Mouse (Mus musculus) ovary, postnatal 36 days (tissue): ENCODE measurements at regions not wholly inside any gene's neighbourhood (a gene's known extent, or its start where the extent isn't known, plus 50 kb on each side); places are given as distances from the start of the nearest gene placed in this dataset.

Experiments
- DNase-seq: peaks from one replicate; pipeline ENCODE4 v3.0.0; 2022; ENCODE audit warnings: low spot score, mixed read lengths

- DNase-seq = no peak
Observed at GRCm38 (mm10) chr10:17203416-17204110, 519.5 kb upstream of the Cited2 start.

GRCm38 (mm10) chr10:17204153-17204552 lies 518.9 kb upstream of the Cited2 start:
- no peak for DNase-seq

DNA sequence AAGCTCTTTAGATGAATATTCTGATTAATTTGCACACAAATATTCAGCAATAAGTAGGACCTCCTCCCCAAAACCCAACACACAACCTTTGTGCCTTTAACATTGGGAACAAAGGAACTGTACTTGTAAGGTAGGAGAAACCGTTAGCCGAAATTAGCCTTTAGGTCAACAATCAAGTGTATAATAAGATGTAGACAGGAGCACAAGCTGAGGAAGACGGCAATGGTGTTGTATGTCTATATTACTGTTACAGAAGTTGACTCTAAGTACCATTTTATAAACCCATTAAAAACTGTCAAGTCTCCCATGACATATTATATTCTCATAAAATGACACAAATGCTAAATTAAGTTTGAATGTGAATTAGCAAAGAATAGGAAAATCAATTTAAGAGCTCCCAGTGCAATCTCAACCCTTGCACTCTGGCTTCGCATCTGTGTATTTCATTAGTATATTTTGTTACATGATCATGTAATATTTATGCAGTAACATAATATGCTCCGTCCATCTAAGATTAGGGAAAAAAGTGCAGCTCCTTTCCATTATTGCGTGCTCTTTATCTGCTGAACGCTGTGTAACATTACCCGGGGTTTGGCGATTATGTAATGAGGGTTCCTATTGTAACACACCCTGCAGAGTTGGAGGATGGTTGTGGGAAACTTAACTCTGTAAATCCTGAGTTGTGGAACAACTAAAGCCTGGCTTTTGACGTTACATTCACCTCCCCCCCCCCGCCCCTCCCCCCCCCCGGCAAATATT lies 510.3 kb upstream of the Cited2 start:
- DNase-seq = no peak

DNA sequence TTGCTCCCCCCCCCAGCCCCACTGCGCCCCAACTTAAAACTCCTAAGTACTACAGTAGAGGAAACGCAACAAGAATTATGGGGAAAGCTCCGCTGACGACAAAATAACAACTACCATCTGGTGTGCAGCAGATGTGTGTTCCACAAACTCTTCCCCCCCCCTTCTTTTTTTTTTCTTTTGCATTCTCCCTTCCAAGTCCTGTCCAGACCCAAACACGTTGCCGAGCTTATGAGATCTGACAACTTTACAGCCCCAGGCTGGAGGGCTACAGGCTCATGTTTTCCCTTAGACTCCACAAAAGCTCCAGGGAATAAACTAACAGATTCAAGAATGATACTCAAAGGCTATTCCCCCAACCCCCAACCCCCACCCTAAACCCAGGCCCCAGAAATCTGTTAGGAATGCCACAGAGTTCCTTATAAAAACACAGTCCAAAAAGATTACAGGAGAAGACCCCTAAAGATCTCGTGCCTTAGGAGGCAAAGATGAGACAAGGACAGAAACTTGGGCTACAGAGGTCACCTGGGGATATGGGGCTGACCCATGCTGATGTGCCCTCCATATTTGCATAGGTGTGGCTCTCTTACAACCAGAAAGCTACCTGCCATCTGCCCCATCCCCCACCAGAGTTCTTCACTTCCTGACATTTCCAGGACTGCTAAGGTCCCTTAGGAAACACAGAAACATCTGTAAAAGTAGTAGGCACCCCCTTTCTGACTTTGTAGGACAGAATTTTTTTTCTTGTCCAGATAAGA lies 509.5 kb upstream of the Cited2 start:
- DNase-seq = no peak

- DNase-seq = no peak
Observed at GRCm38 (mm10) chr10:17214065-17214440, 509.0 kb upstream of the Cited2 start.

- DNase-seq = no peak
Observed at GRCm38 (mm10) chr10:17215029-17215428, 508.0 kb upstream of the Cited2 start.

DNA sequence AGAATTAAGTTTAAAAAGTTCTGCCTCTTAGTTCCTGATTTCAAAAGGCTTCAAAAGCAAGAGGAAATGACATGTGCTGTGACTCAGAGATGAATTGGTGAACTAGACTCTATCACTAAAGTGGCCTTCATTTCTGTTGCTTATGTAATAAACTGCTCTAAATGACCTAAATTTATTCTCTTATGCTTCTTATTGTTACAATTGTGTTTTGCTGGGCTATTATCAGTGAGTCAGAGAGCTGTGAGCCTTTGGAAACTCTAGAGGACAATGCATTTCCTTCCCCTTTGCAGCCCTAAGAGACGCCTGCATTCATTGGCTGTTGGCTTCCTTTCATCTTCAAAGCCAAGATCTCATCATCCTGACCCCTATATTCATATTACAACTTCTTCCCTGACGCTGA lies 501.5 kb upstream of the Cited2 start:
- no peak for DNase-seq

DNA sequence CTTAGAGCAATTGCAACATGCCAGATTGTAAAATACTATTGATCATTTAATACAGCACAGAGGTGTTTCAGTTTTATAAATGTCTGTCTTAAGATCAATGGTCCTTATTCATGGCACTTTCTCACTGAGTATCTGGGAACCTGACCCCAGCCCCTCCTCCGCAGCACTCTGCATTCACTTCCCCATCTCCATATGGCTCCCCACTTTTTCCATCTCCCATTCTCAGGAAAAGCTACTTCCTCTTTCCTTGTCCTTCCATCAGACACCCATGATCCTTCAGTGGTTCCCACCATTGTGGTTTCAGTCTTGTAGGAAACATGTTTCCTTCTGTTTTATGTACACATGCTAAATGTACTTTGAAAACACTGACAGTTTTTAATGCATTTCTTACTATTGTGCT lies 497.3 kb upstream of the Cited2 start:
- DNase-seq = no peak

DNA sequence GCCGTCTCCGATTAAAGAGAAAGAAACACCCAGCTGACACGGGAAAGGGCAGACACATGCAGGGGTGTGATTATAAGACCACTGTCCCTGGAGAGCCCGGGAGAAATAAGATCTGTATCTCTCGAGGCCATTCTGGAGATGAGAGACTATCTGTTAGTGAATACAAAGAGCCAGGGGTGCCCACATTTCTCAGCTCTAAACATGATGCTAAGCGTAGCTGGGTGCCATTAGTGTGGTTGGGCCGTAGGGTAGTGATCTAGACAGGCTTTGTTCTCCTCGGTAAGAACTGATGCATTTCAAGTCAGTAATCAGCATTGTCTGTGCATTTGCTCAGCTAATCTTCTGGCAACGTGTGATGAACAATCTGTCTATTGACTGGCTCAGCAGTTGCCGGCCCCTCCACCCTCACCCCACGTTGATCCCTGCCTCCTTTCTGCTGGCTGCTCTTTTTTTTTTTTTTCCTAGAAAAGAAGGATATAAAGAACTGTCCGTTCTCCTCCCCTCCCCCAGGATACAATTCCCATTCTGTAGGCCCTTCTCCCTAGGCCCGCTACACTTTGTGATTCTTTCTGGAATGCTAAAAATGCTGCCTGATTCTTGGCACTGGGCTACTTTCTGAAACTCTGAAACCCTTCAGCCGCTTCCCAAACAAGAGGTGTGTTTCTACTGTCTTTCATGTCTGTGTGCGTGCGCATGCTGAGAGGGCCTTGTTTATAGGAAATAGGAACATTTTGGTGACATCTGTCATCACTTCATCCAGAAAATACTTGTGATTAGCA lies 492.8 kb upstream of the Cited2 start:
- DNase-seq = peak; percentile 8

- DNase-seq = no peak
Observed at GRCm38 (mm10) chr10:17235955-17236650, 486.9 kb upstream of the Cited2 start.

- DNase-seq = no peak
Observed at GRCm38 (mm10) chr10:17236761-17237160, 486.3 kb upstream of the Cited2 start.

DNA sequence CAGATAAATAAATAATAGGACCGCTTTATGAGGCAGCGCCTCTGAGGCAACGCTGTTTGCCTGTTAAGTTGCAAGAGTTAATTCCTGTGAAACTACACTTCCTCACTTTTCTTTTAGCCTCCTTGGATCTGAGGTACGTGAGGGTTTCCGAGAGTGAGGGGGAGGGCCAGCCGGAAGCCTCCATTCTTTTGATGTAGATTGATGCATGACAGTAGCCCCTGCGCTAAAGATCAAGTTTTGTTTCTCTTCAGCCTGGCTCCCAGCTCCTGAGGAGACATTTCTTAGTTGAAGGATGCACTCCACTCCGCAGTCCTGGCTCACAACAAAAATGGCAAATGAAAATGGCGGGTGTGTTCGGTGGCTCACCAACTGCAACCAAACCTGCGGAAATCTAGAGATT lies 485.6 kb upstream of the Cited2 start:
- no peak for DNase-seq

GRCm38 (mm10) chr10:17237918-17238850 lies 484.8 kb upstream of the Cited2 start:
- no peak for DNase-seq

DNA sequence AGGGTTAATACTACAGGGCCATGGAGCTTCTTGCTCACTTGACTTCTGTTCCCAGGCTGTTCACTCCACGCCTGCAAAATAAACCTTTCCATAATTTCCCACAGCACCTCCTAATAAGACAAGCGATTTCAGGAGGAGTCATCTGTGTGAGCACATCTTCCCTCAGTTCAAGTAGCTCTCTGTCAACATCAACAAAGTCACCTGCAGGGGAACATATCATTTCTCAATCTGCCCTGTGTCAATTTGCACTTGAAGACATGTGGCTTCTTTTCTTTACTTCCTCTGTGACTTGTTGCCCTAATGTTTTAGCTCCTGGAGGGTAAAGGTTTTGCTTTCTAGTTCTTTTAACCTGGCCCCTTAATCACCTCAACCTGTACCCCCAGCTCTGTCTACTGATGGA lies 474.7 kb upstream of the Cited2 start:
- DNase-seq = no peak

GRCm38 (mm10) chr10:17253040-17253439 lies 470.0 kb upstream of the Cited2 start:
- DNase-seq = no peak

GRCm38 (mm10) chr10:17260154-17260553 lies 462.9 kb upstream of the Cited2 start:
- no peak for DNase-seq

- DNase-seq = no peak
Observed at GRCm38 (mm10) chr10:17260615-17261014, 462.4 kb upstream of the Cited2 start.

GRCm38 (mm10) chr10:17261192-17261824 lies 461.7 kb upstream of the Cited2 start:
- no peak for DNase-seq

- DNase-seq = no peak
Observed at GRCm38 (mm10) chr10:17261825-17262205, 461.2 kb upstream of the Cited2 start.

DNA sequence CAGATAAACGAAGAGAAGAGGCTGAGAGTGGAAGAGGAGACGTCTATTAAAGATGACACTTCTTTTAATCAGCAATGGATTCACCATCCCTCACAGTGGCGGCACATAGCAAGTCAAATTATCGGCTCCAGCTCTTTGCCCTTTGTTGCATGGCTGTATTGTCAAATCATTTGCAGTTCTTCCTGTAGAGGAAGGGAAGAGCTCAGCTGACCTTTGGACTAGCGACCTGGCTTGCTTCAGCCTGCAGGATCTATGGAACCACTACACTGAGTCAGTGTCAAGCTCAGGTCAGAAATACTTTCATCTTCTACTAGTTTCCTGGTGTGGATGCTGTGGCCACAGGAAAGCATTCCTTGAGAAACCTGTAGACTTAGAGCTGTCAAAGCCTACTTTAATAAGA lies 450.4 kb upstream of the Cited2 start:
- DNase-seq = no peak
